Mouse (Mus musculus) CH12F3 (cell line): ENCODE measurements around the gene Ccdc181.

Experiments used
- in situ Hi-C: fragments of 300-500 bp; cut with MboI; formaldehyde crosslinking; loops from 2 replicates; pipeline ENCODE4 v1.14.3; 2020; ENCODE audit warnings: low sequenced_read_pairs

The Ccdc181 gene

DNA sequence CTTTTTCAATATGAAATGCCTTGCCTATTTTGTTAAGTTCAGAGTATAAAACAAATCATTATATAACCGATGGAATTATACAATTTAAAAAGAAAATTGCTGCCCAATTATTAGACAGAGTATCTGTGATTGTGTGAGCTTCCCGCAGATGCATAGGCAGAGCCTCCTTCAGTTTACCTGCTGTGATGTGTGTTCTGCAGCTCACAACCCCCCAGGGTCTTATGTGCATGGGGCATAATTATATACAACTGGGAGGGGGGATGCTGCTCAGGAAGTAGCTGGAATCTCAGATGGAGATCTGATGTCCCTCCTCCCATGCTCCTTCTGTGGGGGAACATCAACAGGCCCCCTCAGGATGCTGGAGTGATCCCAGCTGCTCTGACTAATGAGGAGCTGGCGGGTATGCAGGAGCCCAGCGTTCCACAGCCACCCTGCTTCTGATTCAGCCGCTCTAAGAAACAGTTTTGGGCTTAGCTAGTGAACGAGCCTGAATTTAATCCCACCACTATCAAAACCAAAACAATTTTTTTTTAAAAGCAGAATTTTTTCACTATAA, 51.3 kb downstream of the Ccdc181 start:
- in situ Hi-C loops: no loop called here

DNA sequence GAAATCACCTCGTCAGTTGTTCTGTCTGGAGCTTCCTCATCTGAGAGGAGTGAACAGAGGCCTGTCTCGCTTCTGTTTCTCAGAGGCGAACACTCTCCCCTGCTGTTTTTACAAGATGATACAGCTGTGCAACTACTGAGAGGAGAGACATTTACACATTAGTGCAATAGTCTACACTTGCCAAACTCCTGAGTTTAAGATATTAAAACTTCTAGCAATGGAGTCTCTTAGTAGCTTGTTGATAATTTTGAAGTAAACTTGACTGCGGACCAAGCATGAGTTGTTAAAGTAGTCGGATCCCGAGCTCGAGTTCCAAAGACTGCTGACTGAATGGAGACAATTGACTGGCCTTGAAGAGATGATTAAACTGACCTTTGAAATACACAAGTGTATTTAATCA, 52.4 kb downstream of the Ccdc181 start:
- in situ Hi-C loops: no loop called here

DNA sequence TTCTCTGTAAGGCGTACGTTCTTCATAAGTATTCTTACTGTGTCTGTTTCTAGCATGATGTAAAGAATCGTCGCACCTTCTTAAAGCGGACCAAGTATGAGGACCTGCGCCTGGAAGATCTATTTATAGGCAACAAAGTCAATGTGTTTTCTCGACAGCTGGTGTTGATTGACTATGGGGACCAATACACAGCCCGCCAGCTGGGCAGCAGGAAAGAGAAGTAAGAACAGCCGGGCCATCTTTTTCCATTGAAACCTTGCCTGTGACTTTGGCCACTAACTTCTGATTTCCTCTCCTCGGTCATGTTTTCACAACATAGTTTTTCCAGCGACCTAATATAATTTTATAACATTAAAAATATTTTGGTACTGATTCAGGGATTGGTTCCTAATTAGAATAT, 57.2 kb downstream of the Ccdc181 start:
- in situ Hi-C loops: no loop called here

- in situ Hi-C loops: no loop called here
Observed at GRCm38 (mm10) chr1:164335435-164335834, 60.0 kb downstream of the Ccdc181 start.

GRCm38 (mm10) chr1:164335846-164336245, 60.5 kb downstream of the Ccdc181 start:
- in situ Hi-C loops: no loop called here
